13 mouse cellular contexts compared by ENCODE assay signal in the genomic region with DNA sequence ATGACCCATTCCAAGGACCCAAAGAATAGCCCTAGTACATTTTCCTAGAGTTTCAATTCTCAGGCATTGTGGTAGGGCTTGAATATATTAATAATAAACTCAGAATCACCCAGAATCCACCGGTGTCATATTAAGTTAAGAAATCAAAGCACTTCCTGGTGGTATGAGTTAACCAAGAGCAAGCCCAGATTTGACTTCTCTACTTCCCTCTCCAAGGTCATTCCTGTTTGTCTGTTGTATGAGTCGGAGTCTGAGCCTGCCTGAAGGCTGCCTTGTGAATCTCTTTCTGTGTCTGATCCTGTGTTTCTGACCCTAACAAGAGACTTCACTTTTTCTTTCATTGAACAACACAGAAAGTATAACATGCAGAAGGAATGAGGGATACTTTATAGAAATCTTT.
"Had no signal": no experiment of that assay in that cellular context is flagged by ENCODE, and none has a peak within 500 bp of the region (broad histone marks: within the 10 kb centered on the region; RNA-seq: fewer than 3 reads in every experiment).

No protein-coding gene starts in this region.

- DNase-seq: kidney, postnatal 25 days; layer of hippocampus, postnatal 36 days; liver; liver, embryonic 13.5 days; liver, postnatal 0 days; midbrain, embryonic 14.5 days; spleen, adult 18-20 months; thymus, postnatal 4 days had no signal

- H3K36me3 ChIP-seq: limb, embryonic 12.5 days; liver, embryonic 13.5 days; midbrain, embryonic 10.5 days; neural tube, embryonic 15.5 days had no signal

- H3K27me3 ChIP-seq: limb, embryonic 12.5 days; liver, embryonic 13.5 days; neural tube, embryonic 15.5 days had no signal

- H3K9me3 ChIP-seq: limb, embryonic 12.5 days; liver, embryonic 13.5 days; midbrain, embryonic 10.5 days; neural tube, embryonic 15.5 days had no signal

- H3K4me3 ChIP-seq: limb, embryonic 12.5 days; liver, embryonic 13.5 days; midbrain, embryonic 10.5 days; myocyte; neural tube, embryonic 15.5 days had no signal

- H3K27ac ChIP-seq: limb, embryonic 12.5 days; liver, embryonic 13.5 days; midbrain, embryonic 10.5 days; neural tube, embryonic 15.5 days had no signal

- ATAC-seq: inflammation-experienced regulatory T-cells, adult 6 months; liver, postnatal 0 days had no signal

- H3K4me2 ChIP-seq: limb, embryonic 12.5 days; liver, embryonic 13.5 days; neural tube, embryonic 15.5 days had no signal

- H3K9ac ChIP-seq: limb, embryonic 12.5 days; liver, embryonic 13.5 days; liver, postnatal 0 days; neural tube, embryonic 15.5 days had no signal
